Mouse (Mus musculus): ENCODE data around the gene Dnajb12.

Gene Dnajb12

GRCm38 (mm10) chr10:59919494-59920181, 40.3 kb downstream of the Dnajb12 start:
- no peak for DNase-seq (ENCODE audit: low read depth, low spot score)

DNA sequence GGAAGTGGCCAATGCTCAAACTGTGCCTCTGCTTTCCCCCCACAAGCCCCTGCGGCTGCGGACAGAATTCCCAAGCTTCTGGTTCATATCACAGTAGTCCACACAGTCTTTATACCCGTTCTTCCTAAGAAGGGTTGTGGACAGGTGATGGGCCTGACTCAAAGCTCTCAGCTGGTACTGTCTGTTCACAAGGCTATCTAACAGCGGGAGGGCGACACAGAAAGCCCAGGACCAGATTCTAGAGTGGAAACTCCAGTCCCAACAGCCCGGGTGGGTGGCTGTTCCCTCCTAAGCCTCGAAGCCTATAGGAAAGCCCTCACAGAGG, 41.1 kb downstream of the Dnajb12 start:
- DNase-seq (ENCODE audit: low read depth, low spot score): no peak

GRCm38 (mm10) chr10:59920810-59921681, 41.7 kb downstream of the Dnajb12 start:
- DNase-seq (ENCODE audit: low read depth, low spot score): peak; percentile 87

GRCm38 (mm10) chr10:59923493-59923892, 44.1 kb downstream of the Dnajb12 start:
- DNase-seq (ENCODE audit: low read depth, low spot score): no peak

DNA sequence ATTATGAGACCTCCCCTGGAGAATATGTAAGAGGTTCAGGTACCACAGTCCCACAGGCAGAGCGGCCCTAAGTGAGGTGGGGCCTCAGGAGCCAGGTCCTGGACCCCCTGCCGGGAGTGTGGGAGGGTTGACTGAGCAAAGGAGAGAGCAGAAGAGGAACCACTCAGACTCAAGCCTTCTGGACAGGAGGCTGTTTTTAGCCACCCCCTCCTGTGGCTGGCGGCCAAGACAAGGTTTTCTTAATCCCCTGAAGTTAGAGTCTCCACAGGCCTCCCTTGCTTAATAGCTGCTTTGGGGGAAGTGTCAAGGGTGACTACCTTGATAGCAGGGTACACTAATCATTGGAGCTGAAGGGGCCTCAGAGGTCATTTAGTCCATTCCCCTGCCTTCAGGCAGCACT, 44.9 kb downstream of the Dnajb12 start:
- peak; percentile 68 for DNase-seq (ENCODE audit: low read depth, low spot score)

GRCm38 (mm10) chr10:59929205-59929604, 49.8 kb downstream of the Dnajb12 start:
- DNase-seq (ENCODE audit: low read depth, low spot score): no peak

DNA sequence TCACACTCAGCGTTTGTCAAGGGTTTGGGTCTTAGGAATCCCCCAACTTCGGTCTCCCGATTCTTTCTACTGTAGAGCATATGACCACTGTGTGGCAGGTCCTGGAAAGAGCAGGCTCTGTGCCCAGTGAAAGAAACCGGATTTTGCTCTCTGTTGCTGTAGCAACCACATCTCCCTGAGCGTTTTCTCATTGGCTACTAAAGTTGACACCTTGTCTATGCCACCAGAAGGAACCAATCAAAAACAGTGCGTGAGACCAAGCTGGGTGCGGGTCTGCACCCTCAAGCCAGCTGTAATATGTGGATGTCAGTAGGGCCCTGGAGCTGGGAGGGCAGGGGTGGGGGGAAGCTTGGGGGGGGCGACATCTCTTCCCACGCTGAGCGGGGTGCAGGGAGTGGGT, 51.6 kb downstream of the Dnajb12 start:
- no peak for DNase-seq (ENCODE audit: low read depth, low spot score)

DNA sequence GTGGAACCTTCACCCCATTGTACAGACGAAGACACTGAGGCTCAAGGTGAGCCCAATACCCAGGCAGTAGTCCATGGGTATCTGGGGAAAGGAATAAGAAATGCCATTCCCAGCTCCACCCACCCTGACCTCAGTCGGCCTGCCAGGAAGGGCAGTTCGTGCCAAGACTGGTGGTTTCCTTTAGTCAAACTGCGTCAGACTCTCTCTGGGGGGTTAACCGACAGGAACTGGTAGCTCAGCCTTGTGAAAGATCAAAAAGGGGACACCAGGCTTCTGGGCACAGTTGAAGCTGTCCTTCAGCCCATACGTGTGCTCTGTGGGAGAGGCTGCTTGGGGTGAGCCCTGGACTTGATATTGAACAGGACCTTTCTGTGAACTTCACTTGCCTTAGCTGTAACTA, 53.2 kb downstream of the Dnajb12 start:
- no peak for DNase-seq (ENCODE audit: low read depth, low spot score)

GRCm38 (mm10) chr10:59934039-59934438, 54.7 kb downstream of the Dnajb12 start:
- DNase-seq (ENCODE audit: low read depth, low spot score): no peak

DNA sequence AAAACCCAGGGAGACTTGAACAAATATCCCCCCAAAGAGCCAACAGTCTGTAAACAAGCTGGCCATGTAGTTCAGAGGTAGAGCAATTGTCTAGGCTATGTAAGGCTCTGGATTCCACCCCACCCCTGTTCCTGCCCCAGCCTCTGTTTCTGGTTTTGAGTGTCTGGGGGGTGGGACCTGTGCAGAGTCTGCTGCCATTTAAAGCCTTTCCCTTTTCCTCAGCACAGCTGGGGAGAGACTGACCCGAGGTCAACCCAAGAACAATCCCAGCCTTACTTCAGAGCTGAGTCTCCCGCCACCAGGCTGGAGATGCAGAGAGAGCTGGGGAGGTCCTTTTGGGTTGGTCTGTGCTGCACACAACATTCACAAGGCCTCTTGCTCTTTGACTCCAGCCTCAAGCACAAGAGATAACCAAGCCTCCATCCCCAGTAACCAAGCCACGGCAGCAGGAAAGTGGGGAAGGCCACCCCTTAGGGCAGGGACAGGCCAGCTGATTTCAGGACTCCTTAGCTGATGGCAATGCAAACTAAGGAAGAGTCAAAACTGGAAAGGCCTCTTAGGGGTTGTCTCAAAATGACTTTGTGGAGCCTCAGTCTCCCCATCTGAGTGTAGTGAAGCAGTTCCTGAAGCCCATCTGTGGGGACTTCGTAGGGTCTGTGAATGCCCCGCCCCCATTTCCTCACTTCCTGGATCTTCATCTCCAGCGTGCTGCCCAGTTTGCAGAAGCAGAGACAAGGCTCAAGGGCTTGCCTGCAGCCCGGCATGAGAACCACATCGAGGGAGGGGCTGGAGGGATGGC, 56.9 kb downstream of the Dnajb12 start:
- peak; percentile 43 for DNase-seq (ENCODE audit: low read depth, low spot score)

- DNase-seq (ENCODE audit: low read depth, low spot score): no peak
These were observed 59.3 kb downstream of the Dnajb12 start for GRCm38 (mm10) chr10:59938662-59939061.

GRCm38 (mm10) chr10:59939081-59939480, 59.7 kb downstream of the Dnajb12 start:
- peak; percentile 70 for DNase-seq (ENCODE audit: low read depth, low spot score)

- no peak for DNase-seq (ENCODE audit: low read depth, low spot score)
These were observed 63.0 kb downstream of the Dnajb12 start for GRCm38 (mm10) chr10:59942281-59942846.

DNA sequence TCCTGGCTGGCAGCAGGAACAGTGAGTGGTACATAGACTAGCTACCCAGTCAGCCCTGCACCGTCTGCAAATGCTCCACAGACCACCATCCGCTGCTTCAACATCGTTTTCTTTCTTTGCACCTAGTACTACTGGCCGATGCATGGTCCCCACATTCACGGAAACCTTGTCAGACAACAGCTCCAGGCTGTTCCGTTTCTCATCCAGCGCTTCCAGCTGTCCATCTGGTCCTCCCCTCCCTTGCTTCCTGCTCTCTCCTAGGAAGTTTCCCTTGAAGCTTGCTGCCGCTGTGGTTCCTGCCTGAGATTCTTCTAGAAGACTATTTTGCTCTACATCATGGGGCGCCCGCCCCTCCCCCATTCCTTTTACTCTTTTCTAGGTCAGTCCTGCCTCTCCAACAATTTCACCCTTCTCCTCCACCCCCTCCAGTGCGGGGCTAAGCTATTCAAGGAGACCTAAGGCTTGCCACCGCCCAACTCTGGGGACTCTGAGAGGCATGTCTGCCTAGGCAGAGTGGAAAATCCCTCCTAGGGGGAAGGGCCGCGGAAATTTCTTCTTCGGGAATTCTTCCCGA, 63.6 kb downstream of the Dnajb12 start:
- DNase-seq (ENCODE audit: low read depth, low spot score): no peak

GRCm38 (mm10) chr10:59943421-59943989, 64.1 kb downstream of the Dnajb12 start:
- DNase-seq (ENCODE audit: low read depth, low spot score): no peak

- no peak for DNase-seq (ENCODE audit: low read depth, low spot score)
These were observed 66.1 kb downstream of the Dnajb12 start for GRCm38 (mm10) chr10:59945416-59945815.

DNA sequence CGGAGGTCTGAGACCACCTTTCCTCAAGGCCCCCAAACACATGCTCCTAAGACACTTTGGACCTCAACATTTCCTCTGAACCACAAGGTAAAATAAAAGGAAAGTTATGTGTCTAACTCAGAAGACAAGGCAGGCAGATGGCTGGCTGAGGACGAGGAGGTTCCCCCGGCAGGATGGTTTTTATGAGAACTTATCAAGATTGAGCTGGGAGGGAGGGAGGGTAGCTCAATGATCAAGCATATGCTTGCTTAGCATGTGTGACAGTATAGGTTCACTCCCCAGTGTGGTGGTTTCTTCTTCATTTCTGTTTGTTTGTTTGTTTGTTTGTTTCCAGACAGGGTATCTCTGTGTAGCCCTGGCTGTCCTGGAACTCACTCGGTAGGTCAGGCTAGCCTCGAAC, 67.0 kb downstream of the Dnajb12 start:
- no peak for DNase-seq (ENCODE audit: low read depth, low spot score)

- DNase-seq (ENCODE audit: low read depth, low spot score): peak; percentile 40
These were observed 68.1 kb downstream of the Dnajb12 start for GRCm38 (mm10) chr10:59947296-59948073.

- DNase-seq (ENCODE audit: low read depth, low spot score): peak; percentile 50
These were observed 69.3 kb downstream of the Dnajb12 start for GRCm38 (mm10) chr10:59948363-59949254.
